Mouse (Mus musculus): ENCODE results near the gene Nusap1.
"Not testable (repeated sequence)": the region's sequence is repeated elsewhere in the genome, so short reads cannot be mapped to it uniquely, and the experiment has no call there.

Gene Nusap1

GRCm38 (mm10) chr2:119618199-119618982 lies at the start of gene Nusap1, which contains the start of gene Oip5:
TSS of gene Nusap1 (plus strand) at chr2:119618298.
TSS of gene Oip5 (minus strand) at chr2:119618469.
- peak; percentile 99 for DNase-seq (ENCODE audit: low read depth, low spot score)

- DNase-seq (ENCODE audit: low read depth, low spot score): no peak
Measured at GRCm38 (mm10) chr2:119572471-119572870, 45.6 kb upstream of the Nusap1 start.

- no peak for DNase-seq (ENCODE audit: low read depth, low spot score)
Measured at GRCm38 (mm10) chr2:119581571-119581970, 36.5 kb upstream of the Nusap1 start.

- DNase-seq (ENCODE audit: low read depth, low spot score): no peak
Measured at GRCm38 (mm10) chr2:119583439-119583838, 34.7 kb upstream of the Nusap1 start.

GRCm38 (mm10) chr2:119584282-119584681 lies 33.8 kb upstream of the Nusap1 start:
- no peak for DNase-seq (ENCODE audit: low read depth, low spot score)

- peak; percentile 17 for DNase-seq (ENCODE audit: low read depth, low spot score)
Measured at GRCm38 (mm10) chr2:119587383-119587782, 30.7 kb upstream of the Nusap1 start.

GRCm38 (mm10) chr2:119591247-119591646 lies 26.9 kb upstream of the Nusap1 start:
- peak; percentile 21 for DNase-seq (ENCODE audit: low read depth, low spot score)

- no peak for DNase-seq (ENCODE audit: low read depth, low spot score)
Measured at GRCm38 (mm10) chr2:119593765-119594112, 24.4 kb upstream of the Nusap1 start.

- DNase-seq (ENCODE audit: low read depth, low spot score): peak; percentile 98
Measured at GRCm38 (mm10) chr2:119594113-119594981, 23.8 kb upstream of the Nusap1 start.

- DNase-seq (ENCODE audit: low read depth, low spot score): no peak
Measured at GRCm38 (mm10) chr2:119595308-119595707, 22.8 kb upstream of the Nusap1 start.

- no peak for DNase-seq (ENCODE audit: low read depth, low spot score)
Measured at GRCm38 (mm10) chr2:119596781-119597330, 21.2 kb upstream of the Nusap1 start.

- no peak for DNase-seq (ENCODE audit: low read depth, low spot score)
Measured at GRCm38 (mm10) chr2:119601027-119601426, 17.1 kb upstream of the Nusap1 start.

- peak; percentile 29 for DNase-seq (ENCODE audit: low read depth, low spot score)
Measured at GRCm38 (mm10) chr2:119601575-119601974, 16.5 kb upstream of the Nusap1 start.

GRCm38 (mm10) chr2:119602488-119602887 lies 15.6 kb upstream of the Nusap1 start:
- DNase-seq (ENCODE audit: low read depth, low spot score): no peak

- no peak for DNase-seq (ENCODE audit: low read depth, low spot score)
Measured at GRCm38 (mm10) chr2:119603909-119604308, 14.2 kb upstream of the Nusap1 start.

- no peak for DNase-seq (ENCODE audit: low read depth, low spot score)
Measured at GRCm38 (mm10) chr2:119605361-119605973, 12.6 kb upstream of the Nusap1 start.

- DNase-seq (ENCODE audit: low read depth, low spot score): no peak
Measured at GRCm38 (mm10) chr2:119607023-119607422, 11.1 kb upstream of the Nusap1 start.

GRCm38 (mm10) chr2:119617841-119618198 lies 278 bp upstream of the Nusap1 start:
- no peak for DNase-seq (ENCODE audit: low read depth, low spot score)

- not testable (repeated sequence) for DNase-seq (ENCODE audit: low read depth, low spot score)
Measured at GRCm38 (mm10) chr2:119619002-119619401, 904 bp downstream of the Nusap1 start.

GRCm38 (mm10) chr2:119621302-119621701 lies 3.2 kb downstream of the Nusap1 start:
- no peak for DNase-seq (ENCODE audit: low read depth, low spot score)

GRCm38 (mm10) chr2:119636781-119637180 lies 18.7 kb downstream of the Nusap1 start:
- DNase-seq (ENCODE audit: low read depth, low spot score): peak; percentile 21

All from ZHBTc4 (cell line).